In genomic region chr2:174870284-174870683, GRCm38 (mm10) we compare ENCODE assay signal across 9 mouse cellular contexts.
DNase-seq lines count a peak whose midpoint lies in the region; ATAC-seq and TF ChIP-seq lines count a peak whose summit lies in the region.
"Had no signal": no experiment of that assay in that cellular context is flagged by ENCODE, and none has a peak within 500 bp of the region (broad histone marks: within the 10 kb centered on the region; RNA-seq: fewer than 3 reads in every experiment).

No protein-coding gene starts in this region.

- H3K4me1 ChIP-seq in kidney, postnatal 0 days (replicated peaks; ENCODE audit: insufficient read depth, low read length), result no peaks in the 10 kb centered on the region

- no peak overlapping the region for H3K4me2 ChIP-seq in kidney, postnatal 0 days (ENCODE audit: low read length)
- H3K4me2 ChIP-seq: embryonic facial prominence, embryonic 13.5 days had no signal

- 83% methylated on average over 5 of the region's 5 CpGs for WGBS in kidney, postnatal 0 days

- TF ChIP-seq CTCF in kidney, postnatal 0 days (IDR thresholded peaks at IDR 0.05; ENCODE audit: low read depth), result peak; percentile 50

- DNase-seq in kidney, postnatal 0 days (ENCODE audit: low spot score), result no peak
- no peak for DNase-seq in kidney, adult 9 months
- peak; percentile 51 to 54 for DNase-seq in B cell, adult 2 months
- peak; percentile 38 for DNase-seq in ES-CJ7 (ENCODE audit: low read depth, low spot score)
- DNase-seq in Muller cell, postnatal 12 days (ENCODE audit: inconsistent ontology term), result no peak
- no peak for DNase-seq in frontal cortex, postnatal 10 days (ENCODE audit: low spot score in 2 of 2)
- DNase-seq: gastrocnemius, postnatal 36 days had no signal

- no peaks in the 10 kb centered on the region for H3K9me3 ChIP-seq in kidney, postnatal 0 days (replicated peaks; ENCODE audit: low read length)
- H3K9me3 ChIP-seq: embryonic facial prominence, embryonic 13.5 days had no signal

- no peak overlapping the region for H3K4me3 ChIP-seq in kidney, postnatal 0 days (replicated peaks; ENCODE audit: low read depth, low read length)
- H3K4me3 ChIP-seq: embryonic facial prominence, embryonic 13.5 days had no signal

- H3K9ac ChIP-seq in kidney, postnatal 0 days (ENCODE audit: low read depth, low read length), result no peak overlapping the region
- H3K9ac ChIP-seq: embryonic facial prominence, embryonic 13.5 days had no signal

- H3K27me3 ChIP-seq in kidney, postnatal 0 days (ENCODE audit: insufficient read depth, low read length), result no peaks in the 10 kb centered on the region
- H3K27me3 ChIP-seq: embryonic facial prominence, embryonic 13.5 days had no signal

- no peak for ATAC-seq in kidney, postnatal 0 days (replicated peaks; ENCODE audit: low FRiP score, low read depth)
- ATAC-seq in megakaryocyte-erythroid progenitor cell, adult 5-6 weeks (replicated peaks; ENCODE audit: low FRiP score, low TSS enrichment, poor library complexity, severe bottlenecking), result peak; percentile 63; the same call in 1 of the 2 replicates

- no peak overlapping the region for H3K27ac ChIP-seq in kidney, postnatal 0 days

- no peaks in the 10 kb centered on the region for H3K36me3 ChIP-seq in kidney, postnatal 0 days (ENCODE audit: insufficient read depth, low read length)
- H3K36me3 ChIP-seq: embryonic facial prominence, embryonic 13.5 days had no signal

Comparison
In these comparisons a context has a peak if more than half of its experiments do, and no peak if none do; other contexts are left out.
1. DNase-seq: peak in B cell, adult 2 months (2 of 2) and ES-CJ7 (single experiment); none in kidney, postnatal 0 days (single experiment), kidney, adult 9 months (single experiment), Muller cell, postnatal 12 days (single experiment) and frontal cortex, postnatal 10 days (0 of 2).